Mouse (Mus musculus) lung, postnatal 14 days (tissue): ENCODE data around the gene Ebf3.

Experiments
- DNase-seq: peaks from one replicate; pipeline ENCODE4 v3.0.0; 2021

Ebf3 gene

DNA sequence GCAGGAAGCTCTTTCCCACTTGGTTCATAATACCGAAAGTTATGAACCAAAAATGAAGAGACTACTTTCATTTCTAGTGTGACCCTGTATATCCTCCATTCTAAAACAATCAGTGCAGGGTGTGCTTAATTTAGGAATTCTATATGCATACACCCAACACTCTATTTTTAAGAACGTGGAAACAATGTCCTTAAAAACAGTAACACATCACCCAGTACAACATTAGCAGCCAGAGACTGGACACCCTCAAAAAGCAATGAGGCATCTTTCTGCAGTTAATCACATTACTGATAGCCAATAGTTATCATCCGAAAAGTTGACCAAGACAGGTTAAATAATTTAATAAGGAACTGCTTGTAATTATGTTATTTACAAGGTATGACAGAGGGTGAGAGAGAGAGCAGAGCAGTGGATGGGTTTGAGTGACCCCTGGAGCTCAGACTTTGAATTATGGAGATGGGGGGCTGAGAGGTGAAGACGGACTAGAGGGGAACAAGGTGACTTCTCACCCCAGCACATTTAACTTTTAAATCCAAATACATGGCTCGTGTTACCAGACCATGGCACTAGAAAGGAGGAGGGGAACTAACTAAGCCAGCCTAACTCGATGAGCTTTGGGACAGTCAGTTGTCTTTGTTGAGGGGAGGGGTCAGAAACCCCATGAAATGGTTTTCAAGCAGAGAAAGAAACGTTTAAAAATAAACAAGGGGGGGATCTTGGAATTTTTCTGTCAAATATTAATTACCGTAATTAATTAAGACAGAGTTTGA is 2.7 kb downstream of the Ebf3 start:
- DNase-seq, result no peak

DNA sequence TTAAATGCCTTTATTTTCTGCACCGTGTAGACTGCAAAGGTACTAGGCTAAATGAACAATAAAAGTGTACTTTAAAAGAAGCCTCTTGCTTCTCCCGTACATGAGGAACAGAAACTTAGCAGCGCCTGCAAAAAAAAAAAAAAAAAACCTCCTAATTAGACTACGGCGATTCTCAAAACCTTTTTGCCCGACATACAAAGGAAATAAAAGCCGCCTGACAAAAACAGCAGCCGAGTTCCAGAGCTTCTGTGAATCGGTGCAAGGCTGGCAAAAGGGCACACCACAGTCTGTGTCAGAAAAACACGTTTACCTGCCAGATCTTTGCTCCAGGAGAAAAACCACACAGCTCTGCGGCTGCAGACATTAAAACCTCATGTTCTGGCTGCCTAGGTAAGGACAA is 3.4 kb downstream of the Ebf3 start:
- no peak for DNase-seq

DNA sequence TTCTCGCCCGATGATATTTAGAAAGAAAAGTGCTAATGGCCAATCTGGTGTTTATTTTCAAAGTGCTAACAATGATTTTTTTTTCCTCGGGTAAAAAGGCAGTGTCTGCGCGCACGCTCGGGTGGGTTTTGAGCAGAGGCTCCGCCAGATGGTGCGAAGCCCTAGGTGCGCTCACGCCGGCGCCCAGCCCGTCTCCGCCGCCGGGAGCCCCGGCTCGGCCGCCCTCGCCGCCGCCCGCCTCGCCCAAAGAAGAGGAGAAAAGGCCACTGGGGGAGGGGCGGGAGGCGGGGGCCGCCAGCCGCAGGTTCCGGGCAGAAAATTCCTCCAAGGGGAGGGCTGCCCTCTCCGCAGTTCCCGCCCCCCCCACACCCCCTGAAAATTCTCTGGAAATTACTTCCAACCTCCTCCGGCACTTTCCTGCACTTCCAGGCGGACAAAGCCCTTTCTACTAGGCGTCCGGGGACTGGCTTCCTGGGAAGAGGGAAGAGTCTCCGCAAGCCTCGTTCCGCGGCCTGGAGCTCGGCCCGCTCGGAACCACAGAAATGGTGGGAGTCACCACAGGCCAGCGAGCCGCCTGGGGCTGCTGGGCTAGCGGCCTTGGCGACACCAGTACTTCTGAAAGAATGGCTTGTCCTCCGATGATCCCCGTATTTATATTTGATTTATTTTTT is 4.0 kb downstream of the Ebf3 start:
- no peak for DNase-seq

DNA sequence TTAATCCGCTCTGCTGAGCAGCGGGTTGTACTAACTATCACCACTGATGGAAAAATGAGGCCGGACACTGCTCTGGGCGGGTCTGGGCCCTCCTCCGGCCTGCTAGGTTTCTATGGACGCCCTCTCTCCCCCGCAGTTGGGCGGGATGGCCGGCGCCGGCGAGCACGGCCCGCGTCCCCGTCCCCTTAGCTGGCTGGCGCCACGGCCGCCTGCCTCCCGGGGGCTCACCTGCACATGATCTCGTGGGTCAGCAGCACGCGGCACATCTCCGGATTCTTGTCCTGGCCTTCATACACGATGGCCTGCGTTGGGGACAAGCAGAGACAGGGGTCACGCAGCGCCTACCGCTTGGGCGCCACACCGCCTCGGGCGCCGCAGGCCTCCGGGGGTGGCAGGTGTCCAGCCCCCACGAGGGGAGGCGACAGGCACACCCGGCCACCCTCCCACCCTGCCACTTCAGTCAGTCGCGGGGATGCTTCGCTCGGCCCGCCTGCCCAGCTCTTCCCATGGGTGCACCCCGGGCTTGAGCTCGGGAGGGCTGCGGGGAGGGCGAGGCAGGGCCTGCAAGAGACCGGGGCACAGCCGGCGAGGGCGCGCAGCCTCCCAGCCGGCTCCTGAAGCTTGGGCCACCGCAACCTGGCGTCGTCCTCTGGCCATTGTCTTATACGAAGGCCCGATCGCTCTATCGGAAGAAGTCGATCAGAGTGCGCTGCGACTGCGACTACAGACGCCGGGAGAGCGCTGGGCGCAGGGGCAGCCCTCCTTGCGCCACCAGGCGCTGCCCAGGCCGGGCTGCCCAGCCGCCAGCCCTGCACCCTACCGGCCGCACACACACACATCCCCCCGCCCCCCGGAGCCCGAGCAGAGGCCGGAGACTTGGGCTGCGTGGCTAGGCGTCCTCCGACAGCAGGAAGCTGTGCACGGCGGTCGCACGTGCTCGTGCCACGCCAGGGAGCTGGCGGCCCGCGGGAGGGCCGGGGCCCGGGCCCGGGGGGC is 4.9 kb downstream of the Ebf3 start:
- DNase-seq, result no peak

DNA sequence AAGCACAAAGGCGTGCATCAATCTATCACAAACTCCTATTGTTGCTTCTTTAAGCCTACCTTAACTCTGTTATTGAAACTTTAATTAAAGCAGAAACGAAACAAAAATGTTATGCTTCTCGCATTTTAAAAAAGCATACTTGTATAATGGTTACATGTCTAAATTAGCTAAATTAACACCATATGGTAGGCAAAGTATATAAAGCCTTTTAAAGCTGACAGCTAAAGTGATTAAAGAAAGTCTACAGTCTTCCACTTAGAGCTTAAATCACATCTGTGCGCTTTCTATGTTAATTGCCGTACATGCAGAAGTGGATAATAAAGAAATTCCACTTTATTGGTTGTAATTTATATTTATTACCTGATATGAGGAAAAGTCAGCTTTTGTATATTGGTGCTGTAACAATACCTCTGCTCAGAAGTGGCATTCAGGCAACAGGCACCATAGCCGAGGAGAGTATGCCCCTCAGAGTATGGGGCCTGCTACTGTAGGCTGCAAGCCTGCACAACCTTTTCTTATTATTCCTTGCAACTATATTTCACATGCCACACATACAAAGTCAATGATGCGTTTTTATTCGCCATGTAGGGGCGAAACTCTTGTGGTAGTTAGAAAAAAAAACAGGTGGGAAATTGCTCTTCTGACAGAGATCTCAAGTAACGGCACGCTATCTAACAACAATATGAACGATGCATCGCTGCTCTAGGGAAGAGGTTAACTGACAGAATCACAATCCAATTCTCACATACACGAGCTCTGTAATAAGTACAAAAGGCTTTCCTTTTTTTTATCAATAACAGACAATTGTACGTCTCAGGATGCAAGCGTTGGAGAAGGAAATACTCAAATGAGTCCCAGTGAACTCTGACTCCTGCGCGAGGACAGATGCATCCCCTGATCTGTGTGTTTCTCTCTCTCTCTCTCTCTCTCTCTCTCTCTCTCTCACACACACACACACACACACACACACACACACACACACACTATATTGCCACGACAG is 5.9 kb downstream of the Ebf3 start:
- DNase-seq, result no peak

DNA sequence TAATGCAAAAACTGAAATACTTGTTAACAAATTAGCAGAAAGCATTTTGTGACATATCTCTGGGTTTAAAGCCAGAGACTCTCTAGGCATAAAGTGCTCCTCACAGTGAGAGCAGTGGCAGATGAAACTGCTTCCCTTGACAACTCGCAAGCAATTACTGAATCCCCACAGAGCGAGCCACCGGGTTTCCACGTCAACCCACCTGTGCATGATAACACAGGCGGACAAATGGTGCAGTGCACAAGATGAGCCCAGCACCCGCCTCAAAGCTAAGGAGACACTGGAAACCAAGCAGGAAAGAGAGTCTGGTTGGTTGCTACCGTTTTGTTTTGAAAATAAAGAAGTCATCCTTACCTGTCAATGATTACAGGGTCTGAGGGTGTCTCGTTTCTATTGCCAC is 7.1 kb downstream of the Ebf3 start:
- DNase-seq, result no peak

DNA sequence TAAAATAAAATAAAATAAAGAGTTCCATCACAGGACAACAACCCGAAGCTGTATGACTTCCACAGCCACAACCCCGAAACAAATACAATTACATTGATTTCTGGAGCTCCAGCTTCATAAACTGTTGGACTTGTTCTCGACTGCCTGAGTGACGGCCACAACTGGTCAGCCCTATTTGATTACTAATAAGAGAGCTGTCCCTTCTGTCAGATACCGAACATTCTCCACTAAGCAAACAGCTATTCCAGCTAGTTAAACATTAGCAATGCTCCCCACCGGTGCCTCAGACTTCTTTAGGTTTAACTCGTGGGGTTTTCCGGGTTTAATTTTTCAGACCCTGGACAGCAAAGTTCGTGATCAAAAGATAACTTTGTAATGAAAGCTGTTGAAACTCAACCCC is 8.1 kb downstream of the Ebf3 start:
- DNase-seq, result no peak

DNA sequence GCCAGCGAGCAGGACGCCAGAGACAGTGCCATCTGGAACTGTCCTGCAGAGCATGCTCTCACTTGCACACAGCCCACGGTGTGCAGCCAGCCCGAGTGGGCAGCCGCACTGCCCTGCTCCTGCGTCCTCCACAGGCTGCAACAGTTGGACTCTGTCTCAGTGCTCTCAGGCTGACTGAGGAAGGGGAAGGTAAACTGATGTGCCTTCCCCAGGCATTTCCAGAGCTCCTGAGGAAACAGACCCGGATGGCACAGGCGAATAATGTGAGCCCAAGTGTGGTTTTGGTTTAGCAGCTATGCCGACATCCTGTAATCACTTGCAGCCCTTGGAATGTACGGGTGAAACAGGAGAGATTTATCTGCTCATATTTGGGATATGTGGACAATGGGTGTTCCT is 10.5 kb downstream of the Ebf3 start:
- no peak for DNase-seq

DNA sequence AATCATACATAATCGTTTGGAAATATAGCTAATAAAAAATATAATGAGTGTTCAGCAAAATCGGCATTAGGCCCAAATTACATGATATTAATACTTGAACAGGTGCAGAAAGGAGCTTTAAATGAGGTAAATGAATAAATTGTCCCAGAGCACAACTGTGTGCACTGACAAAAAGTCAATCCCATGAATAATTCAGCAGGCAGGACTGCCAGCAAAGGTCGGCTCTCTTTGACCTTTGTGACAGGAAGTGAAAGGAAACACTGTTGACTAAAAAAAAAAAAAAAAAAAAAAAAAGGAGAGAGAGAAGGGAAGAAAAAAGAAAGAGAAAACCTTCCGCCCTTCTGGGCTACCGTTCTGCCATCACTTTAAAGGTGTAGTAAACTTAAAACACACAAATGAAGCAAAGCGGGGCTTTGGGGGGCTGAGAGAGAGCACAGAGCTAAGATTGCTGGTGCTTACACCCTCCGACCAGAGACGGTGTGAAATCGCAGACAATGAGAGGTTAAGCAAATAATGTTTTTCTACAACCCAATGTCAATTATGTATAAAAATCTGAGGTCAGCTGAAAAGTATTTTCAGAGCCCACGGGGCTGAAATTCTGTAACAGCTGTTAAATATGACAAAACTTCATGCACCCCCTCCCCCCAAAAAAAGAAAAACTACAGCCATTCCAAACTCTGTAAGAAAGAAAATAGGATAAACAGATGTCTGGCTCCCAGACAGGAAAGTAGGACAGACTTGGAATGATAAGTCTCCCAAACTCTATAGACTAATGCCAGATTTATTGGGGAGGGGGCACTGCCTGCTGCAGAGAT is 11.1 kb downstream of the Ebf3 start:
- DNase-seq, result no peak

DNA sequence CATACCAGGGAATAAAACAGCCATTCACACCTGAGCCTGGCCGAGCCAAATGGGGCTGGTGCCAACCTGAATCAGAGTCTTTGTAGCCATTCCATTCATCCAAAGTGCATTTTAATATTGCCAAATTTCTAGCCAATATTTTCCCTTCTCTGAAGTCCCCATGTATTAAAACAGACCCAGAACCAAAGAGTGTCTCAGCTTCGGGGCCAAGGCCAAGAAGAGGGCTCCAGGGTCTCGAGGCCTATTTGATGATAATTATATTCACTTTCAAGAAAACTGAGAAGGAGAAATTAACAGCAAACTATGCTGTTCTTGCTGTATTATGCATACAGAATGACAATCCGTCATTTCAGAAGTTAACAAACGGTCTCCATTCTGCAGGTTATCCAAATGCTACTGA is 12.1 kb downstream of the Ebf3 start:
- DNase-seq, result no peak

DNA sequence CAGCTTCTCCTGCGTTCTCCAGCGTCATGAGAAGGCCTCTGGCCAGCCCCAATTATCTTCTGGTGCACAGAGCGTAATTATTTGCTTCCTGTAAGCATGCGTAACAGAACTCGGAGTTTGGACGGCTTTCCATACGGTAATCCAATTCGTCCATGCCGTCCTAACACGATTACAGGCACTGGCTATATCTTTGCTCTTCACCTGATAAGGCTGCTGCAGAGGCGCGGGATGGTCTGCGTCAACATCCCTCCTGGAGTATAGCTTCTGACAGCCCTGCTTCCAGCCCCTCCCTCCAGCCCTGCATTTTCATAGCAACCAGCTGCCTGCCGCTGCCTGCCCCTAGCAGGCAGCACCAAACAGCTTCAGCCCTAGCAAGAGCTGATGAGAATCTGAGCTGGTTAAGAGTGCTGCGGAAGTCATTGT is 12.9 kb downstream of the Ebf3 start:
- DNase-seq, result no peak

DNA sequence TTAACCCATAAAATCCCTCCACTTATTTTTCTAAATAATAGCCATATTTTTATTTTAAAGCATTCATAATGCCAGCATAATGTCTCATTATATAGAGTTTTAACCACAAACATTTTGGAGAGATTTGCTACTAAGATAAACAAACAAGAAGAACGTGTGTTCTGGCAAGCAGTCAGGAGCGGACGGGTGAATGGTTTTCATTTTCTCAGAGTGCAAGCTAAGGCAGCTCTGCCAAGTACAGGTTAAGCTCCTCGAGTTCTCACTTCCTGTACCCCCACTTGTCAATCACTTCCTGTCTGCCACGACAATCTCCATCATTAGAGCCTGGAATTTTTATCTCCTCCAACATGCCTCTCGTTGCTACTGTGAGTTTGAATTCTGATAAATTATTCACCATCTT is 13.4 kb downstream of the Ebf3 start:
- DNase-seq, result no peak

DNA sequence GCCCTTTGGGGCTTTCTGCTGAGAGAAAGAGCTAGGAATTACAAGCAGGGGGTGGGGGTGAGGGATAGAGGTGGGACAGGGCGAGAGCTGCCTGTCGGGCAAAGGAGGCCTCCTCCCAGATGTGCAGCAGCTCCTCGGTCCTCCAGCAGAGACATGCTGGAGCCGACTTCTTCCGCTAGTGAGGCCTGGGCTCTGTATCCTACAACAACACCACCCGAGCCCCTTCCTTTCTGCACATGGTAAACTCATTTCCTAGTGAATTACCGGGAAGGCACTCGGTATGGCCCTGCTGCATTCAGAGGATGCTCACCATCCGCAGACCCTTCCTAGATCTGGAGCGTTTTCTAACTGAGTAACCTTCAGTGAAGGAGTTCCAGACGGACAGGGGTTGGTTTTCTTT is 14.1 kb downstream of the Ebf3 start:
- no peak for DNase-seq

DNA sequence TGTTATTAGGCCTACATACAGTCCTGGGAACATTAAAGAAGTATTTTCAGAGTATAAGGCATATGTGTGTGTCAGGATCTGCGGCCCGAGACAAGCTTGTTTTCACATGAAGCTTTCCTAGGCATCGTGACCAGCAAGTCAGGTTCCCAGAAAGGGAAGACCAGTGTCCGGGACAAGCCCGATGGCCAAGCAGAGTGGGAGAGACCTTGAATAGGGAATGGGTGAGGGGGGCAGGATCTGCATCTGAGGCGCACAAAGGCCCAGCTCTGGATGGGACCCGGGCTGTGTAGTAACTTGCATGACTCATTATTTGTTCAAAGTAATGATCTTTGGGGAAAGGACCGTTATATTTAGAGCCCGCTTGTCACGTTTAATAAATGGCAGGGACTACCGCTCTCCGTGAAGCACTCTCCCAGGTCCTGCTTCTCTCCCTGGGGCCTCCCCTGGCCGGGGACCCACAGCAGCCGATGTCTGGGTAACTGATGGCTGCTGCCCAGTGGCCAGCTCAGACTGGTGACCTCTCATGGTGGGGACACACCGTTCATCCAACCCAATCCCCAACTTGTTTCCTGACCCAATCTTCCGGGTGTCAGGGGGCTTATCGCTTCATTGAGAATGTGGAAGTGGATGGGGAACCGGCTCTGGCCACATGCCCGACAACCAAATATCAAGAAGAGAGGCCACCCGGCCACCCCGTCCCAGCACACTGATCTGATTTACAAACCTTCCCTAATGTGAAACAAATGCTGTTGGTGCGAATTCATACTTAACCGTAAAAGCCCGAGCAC is 16.5 kb downstream of the Ebf3 start:
- no peak for DNase-seq

DNA sequence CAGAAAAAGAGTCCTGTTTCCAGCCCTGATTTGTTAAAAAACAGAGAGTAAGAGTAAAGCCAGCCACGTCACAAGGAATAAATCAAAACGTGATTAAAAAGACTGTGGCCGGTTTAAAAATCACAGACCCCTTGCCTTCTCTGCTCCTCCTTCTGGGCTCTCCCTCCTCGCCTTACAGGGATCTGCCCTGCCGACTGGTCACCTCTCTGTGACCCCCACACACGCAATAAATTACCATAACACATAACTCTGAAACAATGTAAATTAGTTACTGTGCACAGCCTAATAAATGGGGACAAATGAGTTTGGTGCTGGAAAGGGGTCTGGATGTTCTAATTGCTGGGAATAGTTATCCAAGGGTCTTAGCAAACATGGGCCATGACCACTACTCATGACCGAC is 17.1 kb downstream of the Ebf3 start:
- DNase-seq, result no peak

DNA sequence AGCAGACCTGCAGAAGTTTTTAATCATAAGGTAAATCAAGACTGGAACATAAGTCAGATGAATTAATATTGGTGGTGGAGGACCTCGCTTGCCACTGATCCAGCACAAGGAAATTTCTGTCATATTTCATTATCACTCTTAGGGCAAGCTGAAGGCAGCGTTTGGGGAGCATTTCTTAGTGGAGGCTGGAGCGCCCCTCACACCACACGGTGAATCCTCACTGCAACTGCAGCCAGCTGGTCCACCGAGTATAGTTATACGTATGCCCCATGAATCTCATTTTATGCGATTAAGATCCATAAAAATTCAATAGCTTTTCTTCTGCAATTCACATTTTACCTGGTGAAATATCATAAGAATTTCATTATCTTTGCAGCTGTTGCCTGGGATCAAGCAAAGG is 18.6 kb downstream of the Ebf3 start:
- no peak for DNase-seq

DNA sequence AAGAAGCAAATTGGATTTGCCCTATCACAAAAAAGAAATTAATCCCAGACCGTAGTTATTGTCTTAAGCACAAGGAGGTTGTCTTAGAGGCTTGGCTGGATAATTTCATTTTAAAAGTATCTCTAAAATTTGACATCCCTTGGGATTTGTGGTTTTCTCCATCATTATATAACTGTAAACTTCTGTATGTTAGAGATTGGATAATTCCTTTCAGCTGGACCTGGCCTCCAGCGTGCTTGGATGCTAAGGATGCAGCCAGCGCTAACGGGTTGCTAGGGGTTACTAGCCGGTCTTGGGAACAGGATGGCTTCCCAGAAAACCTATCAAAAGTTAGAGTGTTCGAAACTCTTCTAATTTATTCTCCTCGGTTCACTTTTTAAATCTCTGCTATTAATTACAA is 19.8 kb downstream of the Ebf3 start:
- DNase-seq, result no peak

DNA sequence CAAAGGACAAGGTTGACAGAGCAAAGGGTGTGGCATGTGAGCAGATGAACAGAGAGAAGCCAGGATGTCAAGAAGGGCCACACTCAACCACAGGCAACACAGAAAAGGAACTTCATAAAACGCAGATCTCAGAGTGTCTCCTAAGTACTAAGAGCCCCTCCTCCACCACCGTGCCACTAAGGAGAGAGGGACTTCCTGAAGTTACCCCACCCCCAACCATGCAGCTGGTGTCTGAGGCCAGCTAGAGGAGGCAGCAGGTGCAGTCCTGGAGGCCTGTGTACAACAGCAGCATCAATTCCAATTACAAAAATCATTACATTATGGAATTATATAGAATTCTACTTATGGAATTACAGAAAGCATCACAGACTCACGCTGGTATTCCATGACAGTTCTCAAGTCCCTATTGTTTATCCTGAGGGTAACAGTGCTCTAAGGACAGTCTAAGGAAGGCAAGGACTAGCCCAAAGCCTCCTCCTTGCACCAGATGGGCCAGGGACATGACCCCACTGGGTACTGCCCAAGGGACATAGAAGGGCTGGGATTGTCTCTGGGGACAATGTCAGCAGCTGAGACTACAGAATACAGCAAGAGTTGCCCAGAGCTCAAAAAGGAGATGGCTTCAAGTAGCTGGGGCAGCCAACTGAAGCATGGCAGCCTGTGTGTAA is 24.8 kb downstream of the Ebf3 start:
- DNase-seq, result no peak

DNA sequence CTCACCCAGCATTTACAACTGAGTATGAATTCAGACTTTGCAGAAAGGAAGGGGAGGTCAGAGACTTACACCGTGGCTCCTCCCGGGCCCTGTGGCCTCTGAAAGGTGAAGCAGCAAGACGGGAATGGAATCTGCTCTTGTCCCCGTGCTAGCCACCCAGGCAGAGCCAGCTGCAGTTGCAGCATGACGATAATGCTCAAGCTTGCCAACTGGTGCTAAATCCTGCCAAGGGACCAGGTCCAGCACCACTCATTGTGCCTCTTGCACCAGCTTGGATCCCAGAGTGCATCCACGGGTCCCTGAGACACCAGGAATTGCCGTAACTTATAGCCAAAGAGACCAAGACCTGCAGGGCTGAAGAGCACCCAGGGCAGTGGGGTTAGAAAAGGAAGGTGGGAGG is 36.1 kb downstream of the Ebf3 start:
- no peak for DNase-seq

DNA sequence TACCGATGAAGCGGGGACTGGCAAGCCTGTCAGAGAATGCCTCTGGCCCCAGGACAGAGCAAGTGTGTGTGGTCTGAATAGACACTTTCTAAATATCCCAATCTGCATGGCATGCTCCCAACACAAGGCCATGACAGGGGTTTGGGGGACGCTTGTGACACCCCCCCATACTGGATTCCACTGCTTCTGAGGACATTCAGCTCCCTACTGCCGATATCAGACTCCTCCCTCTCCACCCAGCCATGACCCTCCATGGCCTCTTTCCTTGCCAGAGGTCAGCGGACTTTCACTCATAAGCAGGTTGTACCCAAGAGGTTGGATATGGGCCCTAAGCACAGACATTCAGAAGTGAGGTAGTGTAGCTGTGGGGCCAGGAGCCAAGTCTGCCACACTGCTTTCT is 36.5 kb downstream of the Ebf3 start:
- DNase-seq, result no peak
